Mouse (Mus musculus): ENCODE measurements around the gene Aen.

The Aen gene

DNA sequence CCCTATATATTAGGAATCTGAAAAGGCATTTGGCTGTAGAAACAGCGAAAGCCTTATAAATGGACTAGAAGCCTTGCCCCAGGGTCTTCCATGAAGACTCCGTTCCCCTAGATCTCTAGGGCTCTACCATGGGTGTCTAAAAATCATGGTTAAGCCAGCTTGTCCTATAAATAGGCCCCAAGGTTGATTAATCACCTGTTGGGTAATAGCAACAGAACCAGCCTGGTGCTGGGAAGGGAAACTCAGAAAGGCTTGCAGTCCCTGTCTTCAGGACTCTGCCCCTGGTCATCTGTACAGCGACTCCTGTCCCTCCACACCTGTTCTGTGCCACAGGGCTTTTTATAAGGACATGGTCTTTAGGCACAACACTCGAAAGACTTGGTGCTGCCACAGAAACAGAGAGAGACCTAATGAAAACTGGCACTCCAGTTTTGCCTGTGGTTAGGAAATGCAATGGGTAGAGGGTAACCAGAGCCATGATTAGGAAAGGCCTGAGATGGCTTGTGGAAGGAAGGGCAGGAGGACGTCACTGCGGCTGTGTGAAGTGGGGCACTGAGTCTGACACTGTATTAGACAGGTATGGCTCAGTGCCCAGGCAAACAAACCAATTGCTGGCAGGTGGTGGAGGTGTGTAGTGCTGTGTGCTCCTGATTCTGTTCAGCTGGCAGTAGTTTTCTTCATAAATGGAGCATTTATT is 7.7 kb downstream of the Aen start:
- Histone ChIP-seq H3K27me3 (ENCODE audit: insufficient read depth, low read length) (no peaks in the 10 kb centered on the region), H3K36me3 (ENCODE audit: insufficient read depth, low read length) (peaks cover 68% of the 10 kb centered on the region)
- TF ChIP-seq CTCF (conservative IDR thresholded peaks at IDR 0.05; ENCODE audit: low read length): no peak
- TF ChIP-seq POU5F1 (IDR thresholded peaks at IDR 0.05; ENCODE audit: borderline replicate concordance, low read length): no peak
- TF ChIP-seq NANOG (IDR thresholded peaks at IDR 0.05; ENCODE audit: borderline replicate concordance, low read length): no peak

DNA sequence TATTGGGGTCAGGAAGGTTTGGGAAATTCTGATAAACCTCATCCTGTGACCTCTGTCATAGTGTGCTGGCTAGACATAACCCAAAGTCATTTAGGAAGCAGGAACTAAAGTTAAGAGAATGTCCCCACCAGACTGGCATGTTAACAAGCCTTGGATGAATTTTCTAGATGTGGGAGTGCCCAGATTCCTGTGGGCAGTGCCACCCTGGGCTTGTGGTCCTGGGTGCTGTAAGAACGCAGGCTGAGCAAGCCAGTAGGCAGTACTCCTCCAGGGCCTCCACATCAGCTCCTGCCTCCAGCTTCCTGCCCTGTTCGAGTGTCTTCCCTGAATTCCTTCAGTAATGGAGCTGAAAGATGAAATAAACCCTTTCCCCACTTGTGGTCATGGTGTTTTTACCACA is 8.5 kb downstream of the Aen start:
- TF ChIP-seq POU5F1 (IDR thresholded peaks at IDR 0.05; ENCODE audit: borderline replicate concordance, low read length) (no peak), NANOG (IDR thresholded peaks at IDR 0.05; ENCODE audit: borderline replicate concordance, low read length) (no peak), CTCF (conservative IDR thresholded peaks at IDR 0.05; ENCODE audit: low read length) (no peak)
- H3K36me3 ChIP-seq (ENCODE audit: insufficient read depth, low read length): peaks cover 71% of the 10 kb centered on the region
- no peaks in the 10 kb centered on the region for H3K27me3 ChIP-seq (ENCODE audit: insufficient read depth, low read length)
- no peaks in the 10 kb centered on the region for H3K9me3 ChIP-seq (ENCODE audit: low read length)
- no peak overlapping the region for H3K4me3 ChIP-seq (replicated peaks; ENCODE audit: low read length)
- H3K4me1 ChIP-seq (replicated peaks; ENCODE audit: low read depth, low read length): peaks cover 67% of the 10 kb centered on the region

More for the DNA sequence above, 7.7 kb downstream of the Aen start:
- Histone ChIP-seq H3K4me3 (replicated peaks; ENCODE audit: low read length) (0 out of 2 replicates have a peak overlapping the region, but pooled peaks have one; percentile 46), H3K4me1 (replicated peaks; ENCODE audit: low read depth, low read length) (peaks cover 63% of the 10 kb centered on the region), H3K9me3 (ENCODE audit: low read length) (no peaks in the 10 kb centered on the region)

DNA sequence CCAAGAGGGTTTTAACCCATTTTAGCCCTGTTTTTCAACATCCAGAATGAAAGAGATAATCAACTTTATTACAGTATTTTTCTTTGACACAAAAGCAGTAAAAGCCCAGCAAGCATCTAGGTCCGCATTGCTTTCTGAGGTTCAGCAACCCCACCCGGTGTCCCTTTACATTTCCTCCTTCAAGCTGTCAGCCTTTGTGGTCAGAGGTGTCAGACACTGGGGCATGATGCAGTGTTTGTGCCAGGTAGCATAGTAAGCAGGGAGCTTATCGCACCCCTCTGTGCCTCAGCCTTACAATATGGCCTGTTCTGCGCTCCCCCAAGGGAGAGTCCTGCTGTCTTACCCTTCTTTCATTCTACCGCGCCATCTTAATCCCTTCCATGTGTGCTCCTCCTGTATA is 13.4 kb downstream of the Aen start:
- Histone ChIP-seq H3K9me3 (ENCODE audit: low read length) (no peaks in the 10 kb centered on the region), H3K27me3 (ENCODE audit: insufficient read depth, low read length) (peaks cover 13% of the 10 kb centered on the region), H3K4me1 (replicated peaks; ENCODE audit: low read depth, low read length) (peaks cover 91% of the 10 kb centered on the region), H3K36me3 (ENCODE audit: insufficient read depth, low read length) (peaks cover 61% of the 10 kb centered on the region), H3K4me3 (replicated peaks; ENCODE audit: low read length) (no peak overlapping the region)
- no peak for TF ChIP-seq CTCF (conservative IDR thresholded peaks at IDR 0.05; ENCODE audit: low read length)
- no peak for TF ChIP-seq NANOG (IDR thresholded peaks at IDR 0.05; ENCODE audit: borderline replicate concordance, low read length)
- no peak for TF ChIP-seq POU5F1 (IDR thresholded peaks at IDR 0.05; ENCODE audit: borderline replicate concordance, low read length)

DNA sequence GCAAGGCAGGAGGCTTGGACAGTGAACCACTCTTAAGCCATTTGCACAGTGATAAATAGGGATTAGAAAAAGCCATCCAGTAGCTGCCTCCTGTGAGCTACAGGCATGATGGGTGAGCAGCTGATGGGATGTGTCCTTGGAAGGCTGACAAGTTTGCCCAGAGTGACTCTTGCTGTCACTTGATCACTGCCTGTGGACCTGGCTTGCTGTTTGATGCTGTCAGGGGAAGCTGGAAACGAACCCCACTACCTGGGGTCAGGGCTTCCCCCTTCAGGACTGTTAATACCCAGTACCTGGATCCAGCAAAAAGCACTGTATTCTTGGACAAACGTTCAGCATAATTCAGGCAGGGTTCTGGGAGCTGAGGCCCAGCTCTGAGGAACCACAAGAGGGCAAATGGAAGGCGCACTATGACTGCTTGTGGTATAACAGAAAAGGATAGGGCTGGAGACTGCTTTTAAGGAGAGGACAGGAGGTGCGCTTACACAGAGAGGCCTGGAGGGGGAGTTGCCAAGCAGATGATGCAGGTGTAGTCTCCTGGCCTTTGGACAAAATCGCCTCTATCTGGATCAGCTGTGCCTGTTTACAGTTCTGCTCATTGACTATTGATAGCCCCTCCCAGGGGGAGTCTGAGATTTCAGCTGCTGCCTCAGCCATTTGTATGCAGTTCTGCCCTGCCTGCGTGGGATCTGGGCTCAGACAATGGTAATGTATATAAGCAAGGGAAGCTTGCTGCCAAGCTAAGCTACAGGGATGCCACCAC is 14.9 kb downstream of the Aen start:
- H3K36me3 ChIP-seq (ENCODE audit: insufficient read depth, low read length): peaks cover 46% of the 10 kb centered on the region
- no peak for TF ChIP-seq NANOG (IDR thresholded peaks at IDR 0.05; ENCODE audit: borderline replicate concordance, low read length)
- TF ChIP-seq CTCF (conservative IDR thresholded peaks at IDR 0.05; ENCODE audit: low read length): peak; percentile 54
- TF ChIP-seq POU5F1 (IDR thresholded peaks at IDR 0.05; ENCODE audit: borderline replicate concordance, low read length): no peak

DNA sequence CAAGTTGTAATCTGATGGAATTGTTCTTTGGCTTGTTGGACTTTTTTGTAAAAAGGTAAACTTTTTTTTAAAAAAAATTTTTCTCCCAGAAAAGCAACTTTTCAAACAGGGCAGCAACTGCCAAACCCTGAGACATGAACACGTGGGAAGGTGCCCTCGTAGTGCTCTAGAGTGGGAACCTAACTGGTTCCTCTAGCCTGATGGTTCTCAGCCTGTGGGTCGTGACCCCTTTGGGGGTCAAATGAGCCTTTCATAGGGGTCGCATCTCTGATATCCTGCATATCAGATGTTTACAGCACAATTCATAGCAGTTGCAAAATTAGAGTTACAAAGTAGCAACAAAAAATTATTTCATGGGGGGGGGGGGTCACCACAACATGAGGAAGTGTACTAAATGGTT is 15.6 kb downstream of the Aen start:
- Histone ChIP-seq H3K4me3 (replicated peaks; ENCODE audit: low read length) (no peak overlapping the region), H3K36me3 (ENCODE audit: insufficient read depth, low read length) (peaks cover 39% of the 10 kb centered on the region), H3K9me3 (ENCODE audit: low read length) (no peaks in the 10 kb centered on the region), H3K27me3 (ENCODE audit: insufficient read depth, low read length) (peaks cover 28% of the 10 kb centered on the region), H3K4me1 (replicated peaks; ENCODE audit: low read depth, low read length) (peaks cover 79% of the 10 kb centered on the region)
- TF ChIP-seq NANOG (IDR thresholded peaks at IDR 0.05; ENCODE audit: borderline replicate concordance, low read length): no peak
- no peak for TF ChIP-seq POU5F1 (IDR thresholded peaks at IDR 0.05; ENCODE audit: borderline replicate concordance, low read length)
- no peak for TF ChIP-seq CTCF (conservative IDR thresholded peaks at IDR 0.05; ENCODE audit: low read length)

More for the DNA sequence above, 14.9 kb downstream of the Aen start:
- Histone ChIP-seq H3K4me1 (replicated peaks; ENCODE audit: low read depth, low read length) (peaks cover 86% of the 10 kb centered on the region), H3K27me3 (ENCODE audit: insufficient read depth, low read length) (peaks cover 24% of the 10 kb centered on the region), H3K9me3 (ENCODE audit: low read length) (no peaks in the 10 kb centered on the region), H3K4me3 (replicated peaks; ENCODE audit: low read length) (no peak overlapping the region)

DNA sequence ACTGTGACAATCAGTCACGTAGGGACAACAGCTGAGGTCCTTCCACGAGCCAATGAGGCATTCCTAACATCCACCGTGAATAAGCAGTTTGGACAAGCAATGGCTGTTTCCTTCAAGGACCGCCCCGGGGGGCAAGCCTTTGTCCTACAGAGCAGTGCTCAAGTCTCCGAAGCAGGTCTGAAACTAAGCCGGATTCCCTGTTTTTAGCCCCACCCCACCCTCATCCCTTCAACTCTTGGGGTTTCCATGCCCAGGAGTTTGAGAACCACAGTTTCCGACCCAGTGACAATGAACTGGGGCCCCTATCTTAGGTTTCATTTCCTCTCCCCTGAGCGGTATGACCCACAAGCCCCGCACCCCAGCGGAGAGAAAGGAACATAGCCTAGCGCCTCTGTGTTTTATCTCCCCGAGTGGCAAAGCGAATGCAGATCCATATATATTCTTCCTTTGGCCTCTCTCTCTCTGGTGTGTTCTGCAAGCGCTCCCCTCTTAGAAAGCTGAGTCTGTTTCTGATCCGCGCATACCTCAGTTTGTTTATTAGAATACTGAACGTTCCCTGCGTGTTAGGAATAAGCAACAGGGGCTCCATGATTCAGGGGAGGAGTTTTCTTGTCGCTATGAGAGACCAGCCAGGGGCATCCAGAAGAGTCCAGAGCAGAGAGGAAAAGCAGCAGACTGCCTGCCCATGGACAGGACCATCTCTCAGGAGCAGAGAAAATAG is 16.8 kb downstream of the Aen start:
- peaks cover 68% of the 10 kb centered on the region for H3K4me1 ChIP-seq (replicated peaks; ENCODE audit: low read depth, low read length)
- peaks cover 27% of the 10 kb centered on the region for H3K36me3 ChIP-seq (ENCODE audit: insufficient read depth, low read length)
- H3K27me3 ChIP-seq (ENCODE audit: insufficient read depth, low read length): peaks cover 37% of the 10 kb centered on the region
- H3K4me3 ChIP-seq (replicated peaks; ENCODE audit: low read length): peak overlapping the region; percentile 45
- no peaks in the 10 kb centered on the region for H3K9me3 ChIP-seq (ENCODE audit: low read length)
- TF ChIP-seq CTCF (conservative IDR thresholded peaks at IDR 0.05; ENCODE audit: low read length) (no peak), NANOG (IDR thresholded peaks at IDR 0.05; ENCODE audit: borderline replicate concordance, low read length) (no peak), POU5F1 (IDR thresholded peaks at IDR 0.05; ENCODE audit: borderline replicate concordance, low read length) (no peak)

DNA sequence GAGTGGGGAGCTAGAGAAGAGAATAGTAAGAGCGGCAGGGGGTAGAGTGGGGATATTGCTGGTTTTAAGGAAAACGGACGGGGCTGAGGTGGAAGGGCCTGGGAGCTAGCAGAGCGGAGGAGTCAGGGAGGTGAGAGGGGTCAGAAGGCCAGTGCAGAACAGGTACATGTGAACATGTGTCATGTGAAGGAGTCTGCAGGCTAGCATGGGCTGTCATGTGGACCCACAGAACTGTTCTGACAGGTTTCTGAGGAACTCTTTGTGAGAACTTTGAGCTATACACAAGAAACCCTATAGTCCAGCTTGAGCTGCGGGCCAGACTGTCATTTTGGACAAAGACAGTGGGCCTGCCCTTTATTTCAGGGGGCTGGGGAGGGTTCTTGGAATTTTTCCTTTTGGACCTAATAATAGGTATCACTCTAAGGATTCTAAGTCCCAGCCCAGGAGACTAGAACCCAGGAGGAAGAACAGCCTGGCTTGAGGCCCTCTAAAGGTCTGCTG is 17.4 kb downstream of the Aen start, which contains the start of gene Isg20:
Gene Isg20 (plus strand): TSS at position 451 of the 501 bp plus-strand sequence.
- no peak for TF ChIP-seq CTCF (conservative IDR thresholded peaks at IDR 0.05; ENCODE audit: low read length)
- no peak for TF ChIP-seq NANOG (IDR thresholded peaks at IDR 0.05; ENCODE audit: borderline replicate concordance, low read length)
- TF ChIP-seq POU5F1 (IDR thresholded peaks at IDR 0.05; ENCODE audit: borderline replicate concordance, low read length): no peak

More for the DNA sequence above, 17.4 kb downstream of the Aen start, which contains the start of gene Isg20:
- Histone ChIP-seq H3K4me1 (replicated peaks; ENCODE audit: low read depth, low read length) (peaks cover 72% of the 10 kb centered on the region), H3K4me3 (replicated peaks; ENCODE audit: low read length) (peak within 1 kb of the TSS; percentile 45), H3K9me3 (ENCODE audit: low read length) (no peaks in the 10 kb centered on the region), H3K36me3 (ENCODE audit: insufficient read depth, low read length) (peaks cover 26% of the 10 kb centered on the region), H3K27me3 (ENCODE audit: insufficient read depth, low read length) (peaks cover 37% of the 10 kb centered on the region)

Data from E14TG2a.4 (cell line).